Mouse (Mus musculus): ENCODE data around the gene Scn11a. TPM values are rescaled to one million over a fixed set of nuclear protein-coding genes. Genes with fewer than 3 reads are reported as not detected.

Scn11a gene
- polyA plus RNA-seq, 1 experiment, result 0.01 TPM

- H3K4me3 ChIP-seq (ENCODE audit: insufficient read depth, poor library complexity, severe bottlenecking), result no peak overlapping the region
- no peaks in the 10 kb centered on the region for H3K36me3 ChIP-seq (ENCODE audit: control insufficient read depth, insufficient read depth)
- H3K27me3 ChIP-seq (ENCODE audit: control insufficient read depth, insufficient read depth, insufficient read length), result peaks cover 32% of the 10 kb centered on the region
- no peak overlapping the region for H3ac ChIP-seq (ENCODE audit: control insufficient read depth, insufficient read length, low read depth)
- TF ChIP-seq USF1 (IDR thresholded peaks at IDR 0.05; ENCODE audit: low read depth) (no peak), MAX (IDR thresholded peaks at IDR 0.05) (no peak), CEBPB (IDR thresholded peaks at IDR 0.05; ENCODE audit: low read depth) (no peak), MYOD1 (IDR thresholded peaks at IDR 0.05; ENCODE audit: control insufficient read depth, insufficient read length, low read depth) (no peak), CTCF (IDR thresholded peaks at IDR 0.05; ENCODE audit: control insufficient read depth, insufficient read depth, insufficient read length) (no peak), FOSL1 (IDR thresholded peaks at IDR 0.05; ENCODE audit: insufficient read depth, low read length, poor library complexity, severe bottlenecking) (no peak), MYOG (IDR thresholded peaks at IDR 0.05; ENCODE audit: control insufficient read depth, extremely low read depth, insufficient read length) (no peak)
- H3K79me2 ChIP-seq (ENCODE audit: control insufficient read depth, insufficient read depth), result no peaks in the 10 kb centered on the region
- H3K79me3 ChIP-seq (ENCODE audit: low read depth), result no peaks in the 10 kb centered on the region
Measured at GRCm38 (mm10) chr9:119841159-119841558, 15.9 kb upstream of the Scn11a start.

- no peaks in the 10 kb centered on the region for H3K79me3 ChIP-seq (ENCODE audit: low read depth)
- H3K79me2 ChIP-seq (ENCODE audit: control insufficient read depth, insufficient read depth), result no peaks in the 10 kb centered on the region
- H3K27me3 ChIP-seq (ENCODE audit: control insufficient read depth, insufficient read depth, insufficient read length), result peaks cover 35% of the 10 kb centered on the region
- H3K36me3 ChIP-seq (ENCODE audit: control insufficient read depth, insufficient read depth), result no peaks in the 10 kb centered on the region
- no peak overlapping the region for H3ac ChIP-seq (ENCODE audit: control insufficient read depth, insufficient read length, low read depth)
- no peak overlapping the region for H3K4me3 ChIP-seq (ENCODE audit: insufficient read depth, poor library complexity, severe bottlenecking)
- no peak for TF ChIP-seq CTCF (IDR thresholded peaks at IDR 0.05; ENCODE audit: control insufficient read depth, insufficient read depth, insufficient read length)
- TF ChIP-seq MYOD1 (IDR thresholded peaks at IDR 0.05; ENCODE audit: control insufficient read depth, insufficient read length, low read depth), result no peak
- no peak for TF ChIP-seq USF1 (IDR thresholded peaks at IDR 0.05; ENCODE audit: low read depth)
- no peak for TF ChIP-seq CEBPB (IDR thresholded peaks at IDR 0.05; ENCODE audit: low read depth)
- TF ChIP-seq FOSL1 (IDR thresholded peaks at IDR 0.05; ENCODE audit: insufficient read depth, low read length, poor library complexity, severe bottlenecking), result no peak
- no peak for TF ChIP-seq MAX (IDR thresholded peaks at IDR 0.05)
- no peak for TF ChIP-seq MYOG (IDR thresholded peaks at IDR 0.05; ENCODE audit: control insufficient read depth, extremely low read depth, insufficient read length)
Measured at GRCm38 (mm10) chr9:119835581-119836125, 10.4 kb upstream of the Scn11a start.

GRCm38 (mm10) chr9:119831001-119831400, 5.7 kb upstream of the Scn11a start:
- peaks cover 24% of the 10 kb centered on the region for H3K27me3 ChIP-seq (ENCODE audit: control insufficient read depth, insufficient read depth, insufficient read length)
- H3ac ChIP-seq (ENCODE audit: control insufficient read depth, insufficient read length, low read depth), result no peak overlapping the region
- H3K79me3 ChIP-seq (ENCODE audit: low read depth), result no peaks in the 10 kb centered on the region
- H3K79me2 ChIP-seq (ENCODE audit: control insufficient read depth, insufficient read depth), result no peaks in the 10 kb centered on the region
- TF ChIP-seq FOSL1 (IDR thresholded peaks at IDR 0.05; ENCODE audit: insufficient read depth, low read length, poor library complexity, severe bottlenecking) (no peak), MYOG (IDR thresholded peaks at IDR 0.05; ENCODE audit: control insufficient read depth, extremely low read depth, insufficient read length) (no peak), MAX (IDR thresholded peaks at IDR 0.05) (no peak), CTCF (IDR thresholded peaks at IDR 0.05; ENCODE audit: control insufficient read depth, insufficient read depth, insufficient read length) (no peak), CEBPB (IDR thresholded peaks at IDR 0.05; ENCODE audit: low read depth) (no peak), MYOD1 (IDR thresholded peaks at IDR 0.05; ENCODE audit: control insufficient read depth, insufficient read length, low read depth) (no peak), USF1 (IDR thresholded peaks at IDR 0.05; ENCODE audit: low read depth) (no peak)
- no peaks in the 10 kb centered on the region for H3K36me3 ChIP-seq (ENCODE audit: control insufficient read depth, insufficient read depth)
- H3K4me3 ChIP-seq (ENCODE audit: insufficient read depth, poor library complexity, severe bottlenecking), result no peak overlapping the region

GRCm38 (mm10) chr9:119823722-119824121, 1.5 kb downstream of the Scn11a start:
- Histone ChIP-seq H3K36me3 (ENCODE audit: control insufficient read depth, insufficient read depth) (no peaks in the 10 kb centered on the region), H3ac (ENCODE audit: control insufficient read depth, insufficient read length, low read depth) (no peak overlapping the region), H3K4me3 (ENCODE audit: insufficient read depth, poor library complexity, severe bottlenecking) (no peak overlapping the region), H3K27me3 (ENCODE audit: control insufficient read depth, insufficient read depth, insufficient read length) (peaks cover 11% of the 10 kb centered on the region), H3K79me2 (ENCODE audit: control insufficient read depth, insufficient read depth) (no peaks in the 10 kb centered on the region), H3K79me3 (ENCODE audit: low read depth) (no peaks in the 10 kb centered on the region)
- TF ChIP-seq USF1 (IDR thresholded peaks at IDR 0.05; ENCODE audit: low read depth), result no peak
- no peak for TF ChIP-seq MAX (IDR thresholded peaks at IDR 0.05)
- TF ChIP-seq CEBPB (IDR thresholded peaks at IDR 0.05; ENCODE audit: low read depth), result no peak
- no peak for TF ChIP-seq FOSL1 (IDR thresholded peaks at IDR 0.05; ENCODE audit: insufficient read depth, low read length, poor library complexity, severe bottlenecking)
- TF ChIP-seq CTCF (IDR thresholded peaks at IDR 0.05; ENCODE audit: control insufficient read depth, insufficient read depth, insufficient read length), result no peak
- TF ChIP-seq MYOG (IDR thresholded peaks at IDR 0.05; ENCODE audit: control insufficient read depth, extremely low read depth, insufficient read length), result no peak
- TF ChIP-seq MYOD1 (IDR thresholded peaks at IDR 0.05; ENCODE audit: control insufficient read depth, insufficient read length, low read depth), result no peak

GRCm38 (mm10) chr9:119813631-119814030, 11.6 kb downstream of the Scn11a start:
- Histone ChIP-seq H3K27me3 (ENCODE audit: control insufficient read depth, insufficient read depth, insufficient read length) (peaks cover 12% of the 10 kb centered on the region), H3ac (ENCODE audit: control insufficient read depth, insufficient read length, low read depth) (no peak overlapping the region), H3K79me3 (ENCODE audit: low read depth) (no peaks in the 10 kb centered on the region), H3K79me2 (ENCODE audit: control insufficient read depth, insufficient read depth) (no peaks in the 10 kb centered on the region), H3K4me3 (ENCODE audit: insufficient read depth, poor library complexity, severe bottlenecking) (no peak overlapping the region), H3K36me3 (ENCODE audit: control insufficient read depth, insufficient read depth) (no peaks in the 10 kb centered on the region)
- TF ChIP-seq CEBPB (IDR thresholded peaks at IDR 0.05; ENCODE audit: low read depth) (no peak), MAX (IDR thresholded peaks at IDR 0.05) (no peak), CTCF (IDR thresholded peaks at IDR 0.05; ENCODE audit: control insufficient read depth, insufficient read depth, insufficient read length) (no peak), MYOD1 (IDR thresholded peaks at IDR 0.05; ENCODE audit: control insufficient read depth, insufficient read length, low read depth) (no peak), FOSL1 (IDR thresholded peaks at IDR 0.05; ENCODE audit: insufficient read depth, low read length, poor library complexity, severe bottlenecking) (no peak), USF1 (IDR thresholded peaks at IDR 0.05; ENCODE audit: low read depth) (no peak), MYOG (IDR thresholded peaks at IDR 0.05; ENCODE audit: control insufficient read depth, extremely low read depth, insufficient read length) (no peak)
